ENCODE assay signal across 39 mouse cellular contexts in the genomic region with DNA sequence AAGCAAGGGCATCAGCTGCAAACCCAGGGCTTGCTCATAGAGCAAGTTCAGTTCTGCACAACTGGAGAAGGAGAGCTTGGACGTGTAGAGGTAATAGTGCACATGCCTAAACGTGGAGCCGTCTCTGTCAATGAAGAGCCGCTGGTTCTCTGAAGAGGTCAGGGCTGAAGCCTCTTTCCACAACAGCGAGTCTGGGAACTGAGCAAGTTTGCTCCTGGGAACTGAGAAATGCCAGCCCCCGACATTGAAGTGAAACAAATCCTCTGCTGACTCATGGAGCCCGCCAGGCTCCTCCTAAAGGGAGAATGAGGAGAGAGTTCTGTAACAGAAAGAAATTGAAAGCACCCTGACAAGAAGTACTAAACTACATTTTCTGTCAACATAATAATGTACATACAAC. TPM values are rescaled to one million over a fixed set of nuclear protein-coding genes. Genes with fewer than 3 reads are reported as not detected.
A peak's percentile ranks its signal among the peaks of the same experiment; 100 is the strongest.
DNase-seq lines count a peak whose midpoint lies in the region; ATAC-seq lines count a peak whose summit lies in the region.
"Had no signal": no experiment of that assay in that cellular context is flagged by ENCODE, and none has a peak within 500 bp of the region (broad histone marks: within the 10 kb centered on the region; RNA-seq: fewer than 3 reads in every experiment).

No protein-coding gene starts in this region.

- H3K27ac ChIP-seq in forebrain, embryonic 16.5 days (ENCODE audit: low read length), result no peak overlapping the region
- H3K27ac ChIP-seq: heart, embryonic 13.5 days; hindbrain, embryonic 10.5 days; intestine, embryonic 15.5 days; kidney, postnatal 0 days; liver, embryonic 13.5 days; midbrain, embryonic 13.5 days; neural tube, embryonic 15.5 days; stomach, embryonic 15.5 days had no signal

- peaks cover 8% of the 10 kb centered on the region for H3K4me1 ChIP-seq in forebrain, embryonic 16.5 days (replicated peaks; ENCODE audit: control insufficient read depth, insufficient read depth, low read length)

- 65% methylated on average over 7 of the region's 7 CpGs for WGBS in forebrain, embryonic 16.5 days

- no peak overlapping the region for H3K4me3 ChIP-seq in forebrain, embryonic 16.5 days (replicated peaks; ENCODE audit: low read length)
- H3K4me3 ChIP-seq: heart, embryonic 13.5 days; hindbrain, embryonic 10.5 days; intestine, embryonic 15.5 days; liver, embryonic 13.5 days; midbrain, embryonic 13.5 days; neural tube, embryonic 15.5 days; stomach, embryonic 15.5 days had no signal

- H3K9me3 ChIP-seq in forebrain, embryonic 16.5 days (ENCODE audit: control insufficient read depth, low read length), result no peaks in the 10 kb centered on the region
- H3K9me3 ChIP-seq: heart, embryonic 13.5 days; hindbrain, embryonic 10.5 days; intestine, embryonic 15.5 days; liver, embryonic 13.5 days; midbrain, embryonic 13.5 days; neural tube, embryonic 15.5 days; stomach, embryonic 15.5 days had no signal

- peaks cover 7% of the 10 kb centered on the region for H3K27me3 ChIP-seq in forebrain, embryonic 16.5 days (replicated peaks; ENCODE audit: control insufficient read depth, insufficient read depth, low read length)

- H3K4me2 ChIP-seq in forebrain, embryonic 16.5 days (ENCODE audit: low read length), result no peak overlapping the region
- H3K4me2 ChIP-seq: heart, embryonic 13.5 days; intestine, embryonic 15.5 days; liver, embryonic 13.5 days; midbrain, embryonic 13.5 days; neural tube, embryonic 15.5 days; stomach, embryonic 15.5 days had no signal

- no peaks in the 10 kb centered on the region for H3K36me3 ChIP-seq in forebrain, embryonic 16.5 days (ENCODE audit: control insufficient read depth, insufficient read depth)
- H3K36me3 ChIP-seq: heart, embryonic 13.5 days; hindbrain, embryonic 10.5 days; intestine, embryonic 15.5 days; liver, embryonic 13.5 days; midbrain, embryonic 13.5 days; neural tube, embryonic 15.5 days; stomach, embryonic 15.5 days had no signal

- H3K9ac ChIP-seq in forebrain, embryonic 16.5 days (replicated peaks; ENCODE audit: low read depth, low read length), result no peak overlapping the region
- H3K9ac ChIP-seq: heart, embryonic 13.5 days; intestine, embryonic 15.5 days; liver, embryonic 13.5 days; midbrain, embryonic 13.5 days; neural tube, embryonic 15.5 days; stomach, embryonic 15.5 days had no signal

- ATAC-seq in forebrain, embryonic 16.5 days, result no peak
- ATAC-seq: CD4-positive, CD25-positive, alpha-beta regulatory T cell, adult 4 months; forebrain, embryonic 14.5 days; hindbrain, embryonic 16.5 days; intestine, embryonic 15.5 days; midbrain, embryonic 13.5 days had no signal

- intact Hi-C loops in heart, postnatal 36 days (cut with DNase I), result no loop called here

- peak; percentile 59 for DNase-seq in heart, adult 11 months
- no peak for DNase-seq in heart, postnatal 36 days
- peak; percentile 35 for DNase-seq in 3T3-L1 (ENCODE audit: low read depth, low spot score)
- DNase-seq in NIH3T3 (ENCODE audit: low read depth), result peak; percentile 66
- DNase-seq in adrenal gland, postnatal 25 days, result peak; percentile 24
- no peak for DNase-seq in layer of hippocampus, adult 11-12 months (ENCODE audit: low spot score)
- no peak for DNase-seq in kidney, adult 9 months
- DNase-seq: cerebellum, adult 8-10 months; cerebellum, postnatal 25 days; heart, postnatal 10 days; kidney, adult 2 months; kidney, postnatal 4 days; layer of hippocampus, postnatal 36 days; left cerebral cortex, postnatal 4 days; liver, embryonic 13.5 days; lung, adult 2 months; lung, postnatal 14 days; retina, postnatal 1 day; right cerebral cortex, postnatal 14 days; thymus, adult 18-20 months; thymus, postnatal 25 days had no signal

RNA-seq across cellular contexts. Expression of a gene that starts 5.0 kb away (rescaled TPM):
- under 1 TPM; 0.24 to 0.53 TPM for total RNA-seq in heart, postnatal 36 days (2021)
- total RNA-seq in adrenal gland, postnatal 25 days (2021), result not detected in 2 replicates
- polyA plus RNA-seq in forebrain, embryonic 16.5 days (2015; fragmentation: Nextera tagmentation; extraction: Ambion mirVana), result not detected in 2 replicates
- total RNA-seq: gastrocnemius, postnatal 4 days; layer of hippocampus, postnatal 36 days; left cerebral cortex, postnatal 4 days; monocyte, adult 5-6 weeks had no signal
- polyA plus RNA-seq: CD4-positive, CD25-positive, alpha-beta regulatory T cell, adult 4 months; embryonic facial prominence, embryonic 11.5 days; frontal cortex, adult 2 months; heart, embryonic 13.5 days; hindbrain, embryonic 16.5 days; intestine, embryonic 15.5 days; kidney, postnatal 0 days; liver, embryonic 13.5 days; midbrain, embryonic 13.5 days; neural tube, embryonic 15.5 days; small intestine, adult 2 months; stomach, embryonic 15.5 days had no signal

RNA-seq across cellular contexts. Expression of a gene that starts 5.0 kb away (rescaled TPM):
- under 1 TPM; 0.41 to 0.56 TPM for total RNA-seq in heart, postnatal 36 days (2021)
- total RNA-seq in adrenal gland, postnatal 25 days (2021), result 3.8 and 6.1 TPM in 2 replicates
- polyA plus RNA-seq in forebrain, embryonic 16.5 days (2015; fragmentation: Nextera tagmentation; extraction: Ambion mirVana), result 0.37 and 0.80 TPM in 2 replicates
- total RNA-seq: monocyte, adult 5-6 weeks had no signal
- polyA plus RNA-seq: CD4-positive, CD25-positive, alpha-beta regulatory T cell, adult 4 months; small intestine, adult 2 months; stomach, embryonic 15.5 days had no signal

RNA-seq across cellular contexts. Expression of a gene that starts 35.3 kb away (rescaled TPM):
- not detected for total RNA-seq in heart, postnatal 36 days (2021)
- 0.76 and 0.82 TPM in 2 replicates for total RNA-seq in adrenal gland, postnatal 25 days (2021)
- 1.3 and 1.9 TPM in 2 replicates for polyA plus RNA-seq in forebrain, embryonic 16.5 days (2015; fragmentation: Nextera tagmentation; extraction: Ambion mirVana)
- total RNA-seq: heart, adult 8-10 months; megakaryocyte progenitor cell, adult 5-6 weeks; monocyte, adult 5-6 weeks had no signal
- polyA plus RNA-seq: CD4-positive, CD25-positive, alpha-beta regulatory T cell, adult 4 months had no signal

RNA-seq across cellular contexts. Expression of a gene that starts 59.7 kb away (rescaled TPM):
- total RNA-seq in heart, postnatal 36 days (2021), result under 1 TPM; 0.44 to 0.62 TPM
- total RNA-seq in adrenal gland, postnatal 25 days (2021), result 1.3 and 2.7 TPM in 2 replicates
- polyA plus RNA-seq in forebrain, embryonic 16.5 days (2015; fragmentation: Nextera tagmentation; extraction: Ambion mirVana), result 6.3 and 10.3 TPM in 2 replicates
- total RNA-seq: monocyte, adult 5-6 weeks had no signal

Comparison
In these comparisons a context has a peak if more than half of its experiments do, and no peak if none do; other contexts are left out.
1. DNase-seq: peak in heart, adult 11 months (single experiment), 3T3-L1 (single experiment), NIH3T3 (single experiment) and adrenal gland, postnatal 25 days (single experiment); none in heart, postnatal 36 days (0 of 2), layer of hippocampus, adult 11-12 months (single experiment) and kidney, adult 9 months (single experiment).